Mouse (Mus musculus): ENCODE measurements around the gene Incenp.
A peak's percentile ranks its signal among the peaks of the same experiment; 100 is the strongest.

The Incenp gene

GRCm38 (mm10) chr19:9899072-9899779 lies at the start of gene Incenp:
Gene Incenp (minus strand): TSS chr19:9899551.
- DNase-seq: peak; percentile 94 to 96

GRCm38 (mm10) chr19:9946986-9947385 lies 47.6 kb upstream of the Incenp start:
- no peak for DNase-seq

GRCm38 (mm10) chr19:9945800-9946564 lies 46.6 kb upstream of the Incenp start:
- no peak for DNase-seq

GRCm38 (mm10) chr19:9942539-9943533 lies 43.5 kb upstream of the Incenp start:
- DNase-seq: peak in 1 of 2 experiments; percentile 44

GRCm38 (mm10) chr19:9941809-9942208 lies 42.5 kb upstream of the Incenp start:
- DNase-seq: no peak

GRCm38 (mm10) chr19:9940903-9941302 lies 41.6 kb upstream of the Incenp start:
- no peak for DNase-seq

- DNase-seq: no peak
Observed at GRCm38 (mm10) chr19:9939841-9940240, 40.5 kb upstream of the Incenp start.

GRCm38 (mm10) chr19:9938824-9939303 lies 39.5 kb upstream of the Incenp start:
- DNase-seq: peak; percentile 53 to 60

- no peak for DNase-seq
Observed at GRCm38 (mm10) chr19:9938156-9938823, 38.9 kb upstream of the Incenp start.

- no peak for DNase-seq
Observed at GRCm38 (mm10) chr19:9937428-9937827, 38.1 kb upstream of the Incenp start.

GRCm38 (mm10) chr19:9936579-9936978 lies 37.2 kb upstream of the Incenp start:
- no peak for DNase-seq

- DNase-seq: no peak
Observed at GRCm38 (mm10) chr19:9933908-9934307, 34.6 kb upstream of the Incenp start.

GRCm38 (mm10) chr19:9931167-9931607 lies 31.8 kb upstream of the Incenp start:
- DNase-seq: peak; percentile 41 to 49

- no peak for DNase-seq
Observed at GRCm38 (mm10) chr19:9928089-9928488, 28.7 kb upstream of the Incenp start.

GRCm38 (mm10) chr19:9924769-9925272 lies 25.5 kb upstream of the Incenp start:
- no peak for DNase-seq

- DNase-seq: no peak
Observed at GRCm38 (mm10) chr19:9924034-9924768, 24.9 kb upstream of the Incenp start.

- no peak for DNase-seq
Observed at GRCm38 (mm10) chr19:9923048-9923447, 23.7 kb upstream of the Incenp start.

- no peak for DNase-seq
Observed at GRCm38 (mm10) chr19:9922228-9922627, 22.9 kb upstream of the Incenp start.

- DNase-seq: peak; percentile 64 to 76
Observed at GRCm38 (mm10) chr19:9920835-9921784, 21.8 kb upstream of the Incenp start.
